Mouse (Mus musculus) olfactory bulb, adult 2 months (tissue): Measurements from ENCODE around the gene Nat8f6. TPM values are rescaled to one million over a fixed set of nuclear protein-coding genes. Genes with fewer than 3 reads are reported as not detected.
"Not testable (repeated sequence)": the region's sequence is repeated elsewhere in the genome, so short reads cannot be mapped to it uniquely, and the experiment has no call there.

ENCODE experiments used
- H3K27ac ChIP-seq: fragments of 200-500 bp; 2 replicates; pipeline ENCODE4 v1.5.1; 2012; ENCODE audit warnings: low read depth, low read length; ENCODE audit not compliant: insufficient read depth
- H3K4me1 ChIP-seq: fragments of 200-500 bp; 2 replicates; pipeline ENCODE4 v1.6.1; 2012; ENCODE audit warnings: low read length; ENCODE audit not compliant: control insufficient read depth, insufficient read depth
- H3K4me3 ChIP-seq: fragments of 200-500 bp; 2 replicates; pipeline ENCODE4 v1.5.1; 2012; ENCODE audit warnings: mild to moderate bottlenecking, low read depth, low read length, moderate library complexity; ENCODE audit not compliant: insufficient read depth
- WGBS: fragments of 180-500 bp; shearing (Covaris S2); methylation state at CpG from one replicate; pipeline ENCODE4 v1.1.7; 2018; 5-methylcytosine and 5-hydroxymethylcytosine counted together
- polyA plus RNA-seq: library from polyadenylated mRNA; stranded (reverse); fragments of >200 nt; gene quantifications from 2 replicates; pipeline ENCODE4 v1.2.4, GENCODE M21; 2012; ENCODE audit warnings: low replicate concordance; ENCODE audit not compliant: missing spikeins, insufficient read depth, insufficient read length

Nat8f6 gene
- polyA plus RNA-seq, 1 experiment: not detected

GRCm38 (mm10) chr6:85765532-85765931 lies 55.2 kb downstream of the Nat8f6 start, which contains the start of gene Nat8f3:
Gene Nat8f3 (minus strand): TSS chr6:85765754.
- H3K4me3 ChIP-seq, H3K27ac ChIP-seq, H3K4me1 ChIP-seq: not testable (repeated sequence)
- WGBS: 51% methylated on average over 13 of the region's 13 CpGs

- not testable (repeated sequence) for H3K4me1 ChIP-seq, H3K4me3 ChIP-seq, H3K27ac ChIP-seq
- 68% methylated on average over 6 of the region's 6 CpGs for WGBS
Observed at GRCm38 (mm10) chr6:85763127-85764070, 57.4 kb downstream of the Nat8f6 start.

- not testable (repeated sequence) for H3K27ac ChIP-seq, H3K4me3 ChIP-seq, H3K4me1 ChIP-seq
- WGBS: 90% methylated on average over 2 of the region's 2 CpGs
Observed at GRCm38 (mm10) chr6:85762678-85763077, 58.1 kb downstream of the Nat8f6 start.

Other genes starting within 250 kb of the Nat8f6 start
- 30.3 TPM in 1 of 2 replicates, not detected in the other for gene Alms1, start 233.4 kb downstream of the Nat8f6 start, polyA plus RNA-seq
- not detected in 2 replicates for gene Nat8f7, start 107.7 kb downstream of the Nat8f6 start, polyA plus RNA-seq
- not detected in 2 replicates for gene Nat8f3, start 55.2 kb downstream of the Nat8f6 start, polyA plus RNA-seq
- gene Nat8f5, start within 50 bp of the Nat8f6 start, polyA plus RNA-seq: not detected in 2 replicates
- not detected in 2 replicates for gene Nat8, start 11.1 kb upstream of the Nat8f6 start, polyA plus RNA-seq
- gene Nat8f2, start 48.2 kb upstream of the Nat8f6 start, polyA plus RNA-seq: not detected in 2 replicates
- gene Nat8f4, start 83.9 kb upstream of the Nat8f6 start, polyA plus RNA-seq: not detected in 2 replicates
- gene Tprkb, start 90.9 kb upstream of the Nat8f6 start, polyA plus RNA-seq: not detected in 2 replicates
- gene Nat8f1, start 94.7 kb upstream of the Nat8f6 start, polyA plus RNA-seq: not detected in 2 replicates
- gene Dusp11, start 140.7 kb upstream of the Nat8f6 start, polyA plus RNA-seq: 707 TPM in 1 of 2 replicates, not detected in the other
- gene Figla, start 195.2 kb upstream of the Nat8f6 start, polyA plus RNA-seq: not detected in 2 replicates
- gene Add2, start 207.7 kb upstream of the Nat8f6 start, polyA plus RNA-seq: 39.6 TPM in 1 of 2 replicates, not detected in the other